Mouse (Mus musculus): ENCODE data around the gene Zbtb43. TPM values are rescaled to one million over a fixed set of nuclear protein-coding genes. Genes with fewer than 3 reads are reported as not detected.

Zbtb43 gene
- 23.4 and 31.3 TPM in 2 replicates for polyA plus RNA-seq (2011; ENCODE audit: insufficient read depth, insufficient read length, low read depth, missing spikeins)

DNA sequence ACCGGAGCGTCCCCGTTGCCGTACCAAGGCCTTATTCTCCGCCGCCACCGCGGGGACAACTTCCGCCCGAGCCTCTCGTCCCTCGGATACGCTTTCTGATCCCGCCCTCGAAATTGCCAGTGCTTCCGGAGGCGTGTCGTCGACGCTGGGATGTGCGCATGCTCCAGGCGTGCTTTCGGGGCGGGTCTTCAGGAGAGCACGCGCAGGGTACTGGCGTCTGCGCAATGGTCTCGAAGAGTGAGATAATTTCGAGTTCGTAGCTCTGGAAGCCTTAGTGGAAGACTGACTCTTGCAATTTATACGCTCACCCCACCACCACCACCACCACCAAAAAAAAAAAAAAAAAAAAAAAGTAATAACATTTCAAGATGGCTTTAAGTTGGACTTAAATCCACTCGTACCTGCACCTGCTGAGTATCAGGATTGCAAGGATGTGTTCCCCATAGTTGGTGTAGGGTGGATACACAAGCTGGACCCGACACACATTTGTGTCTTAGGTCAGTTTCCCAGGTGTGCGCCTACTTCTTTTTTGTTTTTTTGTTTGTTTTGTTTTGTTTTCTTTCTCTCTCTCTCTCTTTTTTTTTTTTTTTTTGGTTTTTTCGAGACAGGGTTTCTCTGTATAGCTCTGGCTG, at the start of gene Zbtb43:
Gene Zbtb43 (minus strand): TSS at position 94 of the 632 bp plus-strand sequence.
- Histone ChIP-seq H3K36me3 (ENCODE audit: control insufficient read depth, insufficient read depth, low read length, poor library complexity, severe bottlenecking) (peaks cover 2% of the 10 kb centered on the region; the same call in 1 of the 2 replicates), H3K27me3 (ENCODE audit: control insufficient read depth, insufficient read depth, low read length, poor library complexity, severe bottlenecking) (no peaks in the 10 kb centered on the region), H3K9me3 (replicated peaks; ENCODE audit: control insufficient read depth, insufficient read depth, low read length, poor library complexity, severe bottlenecking) (no peaks in the 10 kb centered on the region), H3K4me1 (ENCODE audit: control insufficient read depth, insufficient read depth, low read length) (peaks cover 4% of the 10 kb centered on the region), H3K4me3 (ENCODE audit: low read depth, low read length) (peak within 1 kb of the TSS; percentile 95), H3K27ac (ENCODE audit: insufficient read depth, low read length) (peak within 1 kb of the TSS; percentile 30; the same call in 1 of the 2 replicates), H3K9ac (ENCODE audit: low read depth, poor library complexity, severe bottlenecking) (peak within 1 kb of the TSS; percentile 82)
- TF ChIP-seq POLR2A (IDR thresholded peaks at IDR 0.05; ENCODE audit: insufficient read depth, low read length): peak; percentile 49
- TF ChIP-seq EP300 (IDR thresholded peaks at IDR 0.05; ENCODE audit: insufficient read depth, low read depth, low read length): peak; percentile 50; the same call in 1 of the 2 replicates
- TF ChIP-seq CTCF (IDR thresholded peaks at IDR 0.05; ENCODE audit: low read depth, low read length): no peak

DNA sequence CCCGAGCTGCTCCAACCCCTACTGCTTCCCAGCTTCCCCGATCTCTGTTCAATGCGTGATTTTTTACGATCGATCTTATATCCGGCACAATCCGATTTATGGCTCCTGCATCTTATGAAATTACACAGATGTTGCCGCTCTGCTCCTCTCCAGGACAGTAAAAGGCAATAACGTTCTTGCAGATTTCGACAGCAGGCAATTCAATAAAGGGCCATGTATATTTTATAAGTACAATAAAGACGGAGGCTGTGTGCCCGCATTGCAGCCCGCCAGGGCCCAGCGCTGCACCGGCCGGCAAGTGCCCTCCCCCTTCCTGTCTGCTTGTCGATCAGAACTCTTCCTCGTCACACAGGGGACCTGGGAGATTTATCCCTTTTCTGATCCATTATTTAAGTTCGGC, 47.5 kb upstream of the Zbtb43 start:
- TF ChIP-seq EP300 (IDR thresholded peaks at IDR 0.05; ENCODE audit: insufficient read depth, low read depth, low read length): no peak
- no peak for TF ChIP-seq POLR2A (IDR thresholded peaks at IDR 0.05; ENCODE audit: insufficient read depth, low read length)
- TF ChIP-seq CTCF (IDR thresholded peaks at IDR 0.05; ENCODE audit: low read depth, low read length): no peak
- H3K27me3 ChIP-seq (ENCODE audit: control insufficient read depth, insufficient read depth, low read length, poor library complexity, severe bottlenecking): no peaks in the 10 kb centered on the region
- H3K9me3 ChIP-seq (replicated peaks; ENCODE audit: control insufficient read depth, insufficient read depth, low read length, poor library complexity, severe bottlenecking): no peaks in the 10 kb centered on the region
- H3K4me3 ChIP-seq (ENCODE audit: low read depth, low read length): no peak overlapping the region
- no peak overlapping the region for H3K27ac ChIP-seq (ENCODE audit: insufficient read depth, low read length)
- H3K4me1 ChIP-seq (ENCODE audit: control insufficient read depth, insufficient read depth, low read length): no peaks in the 10 kb centered on the region
- no peaks in the 10 kb centered on the region for H3K36me3 ChIP-seq (ENCODE audit: control insufficient read depth, insufficient read depth, low read length, poor library complexity, severe bottlenecking)
- H3K9ac ChIP-seq (ENCODE audit: low read depth, poor library complexity, severe bottlenecking): no peak overlapping the region

GRCm38 (mm10) chr2:33515431-33515830, 47.1 kb upstream of the Zbtb43 start:
- Histone ChIP-seq H3K4me1 (ENCODE audit: control insufficient read depth, insufficient read depth, low read length) (no peaks in the 10 kb centered on the region), H3K27me3 (ENCODE audit: control insufficient read depth, insufficient read depth, low read length, poor library complexity, severe bottlenecking) (no peaks in the 10 kb centered on the region), H3K4me3 (ENCODE audit: low read depth, low read length) (no peak overlapping the region)

GRCm38 (mm10) chr2:33510791-33511190, 42.4 kb upstream of the Zbtb43 start:
- no peak overlapping the region for H3K27ac ChIP-seq (ENCODE audit: insufficient read depth, low read length)
- no peak overlapping the region for H3K4me3 ChIP-seq (ENCODE audit: low read depth, low read length)
- H3K9ac ChIP-seq (ENCODE audit: low read depth, poor library complexity, severe bottlenecking): no peak overlapping the region
- no peaks in the 10 kb centered on the region for H3K27me3 ChIP-seq (ENCODE audit: control insufficient read depth, insufficient read depth, low read length, poor library complexity, severe bottlenecking)
- TF ChIP-seq POLR2A (IDR thresholded peaks at IDR 0.05; ENCODE audit: insufficient read depth, low read length) (no peak), CTCF (IDR thresholded peaks at IDR 0.05; ENCODE audit: low read depth, low read length) (no peak), EP300 (IDR thresholded peaks at IDR 0.05; ENCODE audit: insufficient read depth, low read depth, low read length) (no peak)
- H3K9me3 ChIP-seq (replicated peaks; ENCODE audit: control insufficient read depth, insufficient read depth, low read length, poor library complexity, severe bottlenecking): no peaks in the 10 kb centered on the region
- H3K4me1 ChIP-seq (ENCODE audit: control insufficient read depth, insufficient read depth, low read length): no peaks in the 10 kb centered on the region
- H3K36me3 ChIP-seq (ENCODE audit: control insufficient read depth, insufficient read depth, low read length, poor library complexity, severe bottlenecking): no peaks in the 10 kb centered on the region

More at GRCm38 (mm10) chr2:33515431-33515830, 47.1 kb upstream of the Zbtb43 start:
- TF ChIP-seq CTCF (IDR thresholded peaks at IDR 0.05; ENCODE audit: low read depth, low read length) (no peak), EP300 (IDR thresholded peaks at IDR 0.05; ENCODE audit: insufficient read depth, low read depth, low read length) (no peak), POLR2A (IDR thresholded peaks at IDR 0.05; ENCODE audit: insufficient read depth, low read length) (no peak)
- H3K27ac ChIP-seq (ENCODE audit: insufficient read depth, low read length): no peak overlapping the region
- H3K9me3 ChIP-seq (replicated peaks; ENCODE audit: control insufficient read depth, insufficient read depth, low read length, poor library complexity, severe bottlenecking): no peaks in the 10 kb centered on the region
- H3K36me3 ChIP-seq (ENCODE audit: control insufficient read depth, insufficient read depth, low read length, poor library complexity, severe bottlenecking): no peaks in the 10 kb centered on the region
- H3K9ac ChIP-seq (ENCODE audit: low read depth, poor library complexity, severe bottlenecking): no peak overlapping the region

GRCm38 (mm10) chr2:33502602-33503001, 34.2 kb upstream of the Zbtb43 start:
- Histone ChIP-seq H3K36me3 (ENCODE audit: control insufficient read depth, insufficient read depth, low read length, poor library complexity, severe bottlenecking) (no peaks in the 10 kb centered on the region), H3K4me1 (ENCODE audit: control insufficient read depth, insufficient read depth, low read length) (no peaks in the 10 kb centered on the region), H3K27ac (ENCODE audit: insufficient read depth, low read length) (no peak overlapping the region), H3K9me3 (replicated peaks; ENCODE audit: control insufficient read depth, insufficient read depth, low read length, poor library complexity, severe bottlenecking) (no peaks in the 10 kb centered on the region), H3K27me3 (ENCODE audit: control insufficient read depth, insufficient read depth, low read length, poor library complexity, severe bottlenecking) (no peaks in the 10 kb centered on the region), H3K4me3 (ENCODE audit: low read depth, low read length) (no peak overlapping the region), H3K9ac (ENCODE audit: low read depth, poor library complexity, severe bottlenecking) (no peak overlapping the region)
- no peak for TF ChIP-seq EP300 (IDR thresholded peaks at IDR 0.05; ENCODE audit: insufficient read depth, low read depth, low read length)
- TF ChIP-seq CTCF (IDR thresholded peaks at IDR 0.05; ENCODE audit: low read depth, low read length): no peak
- no peak for TF ChIP-seq POLR2A (IDR thresholded peaks at IDR 0.05; ENCODE audit: insufficient read depth, low read length)

DNA sequence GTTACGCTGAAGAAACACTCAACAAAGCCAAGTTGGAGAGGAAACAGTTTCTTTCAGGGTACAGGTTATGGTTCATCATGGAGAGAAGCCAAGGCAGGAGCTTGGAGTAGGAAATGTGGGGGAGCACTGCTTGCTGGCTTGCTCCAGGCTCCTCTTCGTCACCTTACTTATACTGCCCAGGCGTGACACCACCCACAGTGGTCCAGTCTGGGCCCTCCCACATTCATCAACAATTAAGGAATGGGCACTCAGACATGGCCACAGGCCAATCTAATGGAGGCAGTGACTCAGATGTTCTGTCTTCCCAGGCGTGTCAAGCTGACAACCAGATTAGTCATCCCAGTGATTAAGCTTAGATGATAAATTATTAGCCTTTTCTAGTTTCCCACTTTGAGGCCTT, 29.9 kb upstream of the Zbtb43 start:
- no peaks in the 10 kb centered on the region for H3K9me3 ChIP-seq (replicated peaks; ENCODE audit: control insufficient read depth, insufficient read depth, low read length, poor library complexity, severe bottlenecking)
- H3K27ac ChIP-seq (ENCODE audit: insufficient read depth, low read length): no peak overlapping the region
- no peak overlapping the region for H3K9ac ChIP-seq (ENCODE audit: low read depth, poor library complexity, severe bottlenecking)
- TF ChIP-seq POLR2A (IDR thresholded peaks at IDR 0.05; ENCODE audit: insufficient read depth, low read length): no peak
- TF ChIP-seq CTCF (IDR thresholded peaks at IDR 0.05; ENCODE audit: low read depth, low read length): no peak
- TF ChIP-seq EP300 (IDR thresholded peaks at IDR 0.05; ENCODE audit: insufficient read depth, low read depth, low read length): no peak
- H3K27me3 ChIP-seq (ENCODE audit: control insufficient read depth, insufficient read depth, low read length, poor library complexity, severe bottlenecking): no peaks in the 10 kb centered on the region
- H3K4me1 ChIP-seq (ENCODE audit: control insufficient read depth, insufficient read depth, low read length): no peaks in the 10 kb centered on the region
- H3K36me3 ChIP-seq (ENCODE audit: control insufficient read depth, insufficient read depth, low read length, poor library complexity, severe bottlenecking): no peaks in the 10 kb centered on the region
- H3K4me3 ChIP-seq (ENCODE audit: low read depth, low read length): no peak overlapping the region

Data from ES-Bruce4 (cell line).